Comparison of ENCODE assay signal across 16 mouse cellular contexts in genomic region chr2:142303098-142303911, GRCm38 (mm10).
DNase-seq lines count a peak whose midpoint lies in the region; ATAC-seq and TF ChIP-seq lines count a peak whose summit lies in the region.
"Had no signal": no experiment of that assay in that cellular context is flagged by ENCODE, and none has a peak within 500 bp of the region (broad histone marks: within the 10 kb centered on the region; RNA-seq: fewer than 3 reads in every experiment).

No protein-coding gene starts in this region.

- WGBS in midbrain, embryonic 10.5 days, result 0% methylated on average over 2 of the region's 2 CpGs
- WGBS in midbrain, postnatal 0 days, result 14% methylated on average over 2 of the region's 2 CpGs
- 29% methylated on average over 2 of the region's 2 CpGs for WGBS in embryonic facial prominence, embryonic 12.5 days
- 6% methylated on average over 2 of the region's 2 CpGs for WGBS in hindbrain, embryonic 13.5 days
- 46% methylated on average over 2 of the region's 2 CpGs for WGBS in liver, embryonic 11.5 days

- no peak for TF ChIP-seq CTCF in midbrain, postnatal 0 days (IDR thresholded peaks at IDR 0.05)

- H3K27me3 ChIP-seq in midbrain, embryonic 10.5 days (ENCODE audit: low read depth, poor library complexity, severe bottlenecking), result no peaks in the 10 kb centered on the region
- no peaks in the 10 kb centered on the region for H3K27me3 ChIP-seq in midbrain, postnatal 0 days (ENCODE audit: insufficient read depth, low read length)
- H3K27me3 ChIP-seq in embryonic facial prominence, embryonic 12.5 days, result no peaks in the 10 kb centered on the region
- no peaks in the 10 kb centered on the region for H3K27me3 ChIP-seq in hindbrain, embryonic 13.5 days
- H3K27me3 ChIP-seq in liver, embryonic 11.5 days (replicated peaks; ENCODE audit: control insufficient read depth, insufficient read depth, low read length), result no peaks in the 10 kb centered on the region
- H3K27me3 ChIP-seq: Patski had no signal

- peak overlapping the region; percentile 86 for H3K27ac ChIP-seq in midbrain, embryonic 10.5 days (replicated peaks)
- H3K27ac ChIP-seq in midbrain, postnatal 0 days (ENCODE audit: low read depth, low read length), result no peak overlapping the region
- H3K27ac ChIP-seq in embryonic facial prominence, embryonic 12.5 days, result no peak overlapping the region
- H3K27ac ChIP-seq in hindbrain, embryonic 13.5 days, result peak overlapping the region; percentile 36; the same call in 1 of the 2 replicates
- H3K27ac ChIP-seq in liver, embryonic 11.5 days (ENCODE audit: low read depth, low read length), result no peak overlapping the region

- H3K36me3 ChIP-seq in midbrain, embryonic 10.5 days, result peaks cover 5% of the 10 kb centered on the region; the same call in 1 of the 2 replicates
- no peaks in the 10 kb centered on the region for H3K36me3 ChIP-seq in midbrain, postnatal 0 days (ENCODE audit: insufficient read depth, low read length)
- no peaks in the 10 kb centered on the region for H3K36me3 ChIP-seq in embryonic facial prominence, embryonic 12.5 days
- no peaks in the 10 kb centered on the region for H3K36me3 ChIP-seq in hindbrain, embryonic 13.5 days
- H3K36me3 ChIP-seq in liver, embryonic 11.5 days (ENCODE audit: control insufficient read depth, insufficient read depth, low read length), result no peaks in the 10 kb centered on the region

- DNase-seq in midbrain, embryonic 10.5 days (ENCODE audit: low spot score), result peak; percentile 75
- DNase-seq in midbrain, postnatal 0 days (ENCODE audit: low spot score), result no peak
- peak; percentile 72 for DNase-seq in retina, embryonic 14.5 days (ENCODE audit: low spot score)
- DNase-seq in adipocyte (ENCODE audit: low spot score), result no peak
- no peak for DNase-seq in spleen, postnatal 14 days (ENCODE audit: low spot score in 2 of 2)
- DNase-seq in liver, embryonic 11.5 days (ENCODE audit: low spot score), result no peak
- DNase-seq: cerebellum, adult 2 months; heart, postnatal 10 days; lung, adult 2 months; lung, postnatal 4 days; right cerebral cortex, postnatal 4 days; thymus, adult 18-20 months had no signal

- no peak overlapping the region for H3K4me2 ChIP-seq in midbrain, postnatal 0 days (ENCODE audit: low read depth, low read length, poor library complexity, severe bottlenecking)
- no peak overlapping the region for H3K4me2 ChIP-seq in embryonic facial prominence, embryonic 12.5 days (replicated peaks)
- no peak overlapping the region for H3K4me2 ChIP-seq in hindbrain, embryonic 13.5 days
- H3K4me2 ChIP-seq in liver, embryonic 11.5 days, result no peak overlapping the region

- H3K4me3 ChIP-seq in midbrain, embryonic 10.5 days, result no peak overlapping the region
- H3K4me3 ChIP-seq in midbrain, postnatal 0 days (ENCODE audit: low read depth, low read length), result no peak overlapping the region
- H3K4me3 ChIP-seq in embryonic facial prominence, embryonic 12.5 days, result no peak overlapping the region
- H3K4me3 ChIP-seq in hindbrain, embryonic 13.5 days, result no peak overlapping the region
- H3K4me3 ChIP-seq in liver, embryonic 11.5 days (ENCODE audit: low read depth, low read length), result no peak overlapping the region
- H3K4me3 ChIP-seq: myocyte had no signal

- peaks cover 11% of the 10 kb centered on the region for H3K9me3 ChIP-seq in midbrain, embryonic 10.5 days (replicated peaks)
- H3K9me3 ChIP-seq in midbrain, postnatal 0 days (ENCODE audit: low read length), result no peaks in the 10 kb centered on the region
- no peaks in the 10 kb centered on the region for H3K9me3 ChIP-seq in embryonic facial prominence, embryonic 12.5 days
- H3K9me3 ChIP-seq in hindbrain, embryonic 13.5 days, result 0 out of 2 replicates have a peak, but pooled peaks cover 6% of the 10 kb centered on the region
- H3K9me3 ChIP-seq in liver, embryonic 11.5 days (ENCODE audit: control insufficient read depth, low read length), result no peaks in the 10 kb centered on the region

- ATAC-seq in midbrain, postnatal 0 days (ENCODE audit: low FRiP score), result no peak
- peak; percentile 60; the same call in 1 of the 2 replicates for ATAC-seq in embryonic facial prominence, embryonic 12.5 days (ENCODE audit: insufficient number of reproducible peaks, insufficient read depth, low FRiP score, low TSS enrichment)
- ATAC-seq in hindbrain, embryonic 13.5 days (ENCODE audit: low FRiP score), result peak; percentile 77
- no peak for ATAC-seq in liver, embryonic 11.5 days (replicated peaks; ENCODE audit: low FRiP score)
- ATAC-seq: Patski had no signal

- H3K4me1 ChIP-seq in midbrain, embryonic 10.5 days, result peaks cover 24% of the 10 kb centered on the region
- no peaks in the 10 kb centered on the region for H3K4me1 ChIP-seq in midbrain, postnatal 0 days (ENCODE audit: insufficient read depth, low read length)
- no peaks in the 10 kb centered on the region for H3K4me1 ChIP-seq in embryonic facial prominence, embryonic 12.5 days
- peaks cover 5% of the 10 kb centered on the region; the same call in 1 of the 2 replicates for H3K4me1 ChIP-seq in hindbrain, embryonic 13.5 days (replicated peaks)
- no peaks in the 10 kb centered on the region for H3K4me1 ChIP-seq in liver, embryonic 11.5 days (replicated peaks; ENCODE audit: control insufficient read depth, insufficient read depth, low read length)

- H3K9ac ChIP-seq in midbrain, postnatal 0 days (replicated peaks; ENCODE audit: low read length, poor library complexity, severe bottlenecking), result no peak overlapping the region
- H3K9ac ChIP-seq in embryonic facial prominence, embryonic 12.5 days, result no peak overlapping the region
- H3K9ac ChIP-seq in hindbrain, embryonic 13.5 days, result no peak overlapping the region
- no peak overlapping the region for H3K9ac ChIP-seq in liver, embryonic 11.5 days (ENCODE audit: low read depth, low read length)

Comparison
In these comparisons a context has a peak if more than half of its experiments do, and no peak if none do; other contexts are left out.
1. DNase-seq: peak in midbrain, embryonic 10.5 days (single experiment) and retina, embryonic 14.5 days (single experiment); none in midbrain, postnatal 0 days (single experiment), adipocyte (single experiment), spleen, postnatal 14 days (0 of 2) and liver, embryonic 11.5 days (single experiment).
2. H3K27ac ChIP-seq: peak in midbrain, embryonic 10.5 days (single experiment) and hindbrain, embryonic 13.5 days (single experiment); none in midbrain, postnatal 0 days (single experiment), embryonic facial prominence, embryonic 12.5 days (single experiment) and liver, embryonic 11.5 days (single experiment).
3. ATAC-seq: peak in embryonic facial prominence, embryonic 12.5 days (single experiment) and hindbrain, embryonic 13.5 days (single experiment); none in midbrain, postnatal 0 days (single experiment) and liver, embryonic 11.5 days (single experiment).